Mouse (Mus musculus) megakaryocyte progenitor cell, adult 5-6 weeks (primary cell): Measurements from ENCODE around the gene Nle1. TPM values are rescaled to one million over a fixed set of nuclear protein-coding genes. Genes with fewer than 3 reads are reported as not detected.
"Not testable (repeated sequence)": the region's sequence is repeated elsewhere in the genome, so short reads cannot be mapped to it uniquely, and the experiment has no call there.

Experiments
- ATAC-seq: replicated peaks from 2 replicates; pipeline ENCODE4 v1.8.0; 2016; ENCODE audit warnings: mild to moderate bottlenecking, moderate TSS enrichment, inconsistent platforms; ENCODE audit not compliant: poor library complexity
- total RNA-seq, 2 experiments: library from RNA; stranded (forward) in 1 of 2; stranded (reverse) in 1 of 2; fragments of 157-497, 149-512 nt in 1 of 2; fragments of 200-1000 nt in 1 of 2; gene quantifications; 2 replicates each; pipeline versions ENCODE4 v1.2.3 to v1.2.4; 2015 to 2017

The Nle1 gene
- total RNA-seq (2015) = 21.1 and 27.4 TPM in 2 replicates
- 20.3 and 27.2 TPM in 2 replicates for total RNA-seq (2017)

- peak; percentile 98 for ATAC-seq
These were observed at the start of gene Nle1 for GRCm38 (mm10) chr11:82907651-82908607. Nle1 (minus strand) TSS chr11:82908411.

- ATAC-seq = no peak
These were observed 48.7 kb upstream of the Nle1 start for GRCm38 (mm10) chr11:82956925-82957324.

GRCm38 (mm10) chr11:82954631-82955030 lies 46.4 kb upstream of the Nle1 start:
- ATAC-seq = no peak

- peak; percentile 94 for ATAC-seq
These were observed 44.7 kb upstream of the Nle1 start for GRCm38 (mm10) chr11:82952612-82953542.

- peak; percentile 52 for ATAC-seq
These were observed 43.8 kb upstream of the Nle1 start for GRCm38 (mm10) chr11:82951865-82952611.

- ATAC-seq = no peak
These were observed 42.7 kb upstream of the Nle1 start, which contains the start of gene Slfn5 for GRCm38 (mm10) chr11:82950736-82951481. Slfn5 (plus strand) TSS chr11:82951349.

GRCm38 (mm10) chr11:82949036-82949435 lies 40.8 kb upstream of the Nle1 start:
- ATAC-seq = no peak

- ATAC-seq = no peak
These were observed 39.2 kb upstream of the Nle1 start for GRCm38 (mm10) chr11:82947457-82947856.

GRCm38 (mm10) chr11:82945636-82946035 lies 37.4 kb upstream of the Nle1 start:
- no peak for ATAC-seq

- ATAC-seq = no peak
These were observed 35.1 kb upstream of the Nle1 start for GRCm38 (mm10) chr11:82943336-82943735.

- no peak for ATAC-seq
These were observed 25.0 kb upstream of the Nle1 start for GRCm38 (mm10) chr11:82933186-82933585.

GRCm38 (mm10) chr11:82931671-82932450 lies 23.6 kb upstream of the Nle1 start:
- not testable (repeated sequence) for ATAC-seq

GRCm38 (mm10) chr11:82931161-82931560 lies 22.9 kb upstream of the Nle1 start:
- not testable (repeated sequence) for ATAC-seq

- ATAC-seq = not testable (repeated sequence)
These were observed 22.3 kb upstream of the Nle1 start for GRCm38 (mm10) chr11:82930391-82930955.

- 0 out of 2 replicates have a peak, but pooled peaks have one; percentile 21 for ATAC-seq
These were observed 21.4 kb upstream of the Nle1 start for GRCm38 (mm10) chr11:82929633-82929950.

- peak; percentile 23; the same call in 1 of the 2 replicates for ATAC-seq
These were observed 20.9 kb upstream of the Nle1 start for GRCm38 (mm10) chr11:82928897-82929632.

GRCm38 (mm10) chr11:82923910-82924309 lies 15.7 kb upstream of the Nle1 start:
- not testable (repeated sequence) for ATAC-seq

GRCm38 (mm10) chr11:82921691-82922090 lies 13.5 kb upstream of the Nle1 start:
- no peak for ATAC-seq
